Mouse (Mus musculus) midbrain, embryonic 11.5 days (tissue): ENCODE measurements around the gene Gper1. TPM values are rescaled to one million over a fixed set of nuclear protein-coding genes. Genes with fewer than 3 reads are reported as not detected.

Source experiments
- ATAC-seq: fragments of 200-750 bp; cut with Nextera tagmentation; 2 replicates; pipeline ENCODE4 v1.8.0; 2017; ENCODE audit warnings: moderate TSS enrichment, moderate library complexity; ENCODE audit not compliant: low FRiP score
- DNase-seq: peaks from one replicate; pipeline ENCODE4 v3.0.0; 2015; ENCODE audit warnings: low spot score; ENCODE audit errors: missing footprints
- H3K27ac ChIP-seq: fragments of 300-500 bp; sonication (generic); 2 replicates; pipeline ENCODE4 v1.5.1; 2014; ENCODE audit warnings: low read depth, low read length
- H3K27me3 ChIP-seq: fragments of 300-500 bp; sonication (generic); 2 replicates; pipeline ENCODE4 v1.6.1; 2014; ENCODE audit warnings: mild to moderate bottlenecking, low read length, moderate library complexity, mixed read lengths; ENCODE audit not compliant: control insufficient read depth, insufficient read depth
- H3K36me3 ChIP-seq: fragments of 300-500 bp; sonication (generic); 2 replicates; pipeline ENCODE4 v1.6.1; 2014; ENCODE audit warnings: mild to moderate bottlenecking, low read length, moderate library complexity, mixed read lengths; ENCODE audit not compliant: control insufficient read depth, insufficient read depth
- H3K4me1 ChIP-seq: fragments of 300-500 bp; sonication (generic); 2 replicates; pipeline ENCODE4 v1.6.1; 2014; ENCODE audit warnings: low read length; ENCODE audit not compliant: control insufficient read depth, insufficient read depth
- H3K4me2 ChIP-seq: fragments of 300-500 bp; sonication (generic); 2 replicates; pipeline ENCODE4 v1.6.1; 2014; ENCODE audit warnings: mild to moderate bottlenecking, moderate library complexity
- H3K4me3 ChIP-seq: fragments of 300-500 bp; sonication (generic); 2 replicates; pipeline ENCODE4 v1.5.1; 2014; ENCODE audit warnings: low read depth, low read length
- H3K9ac ChIP-seq: fragments of 300-500 bp; sonication (generic); 2 replicates; pipeline ENCODE4 v1.6.1; 2014; ENCODE audit warnings: low read length
- H3K9me3 ChIP-seq: fragments of 300-500 bp; sonication (generic); 2 replicates; pipeline ENCODE4 v1.6.1; 2016; ENCODE audit warnings: low read length; ENCODE audit not compliant: control insufficient read depth
- WGBS: fragments of 180-500 bp; shearing (Covaris S2); extraction: QIAGEN DNeasy Blood & Tissue Kit; methylation state at CpG from one replicate; pipeline ENCODE4 v1.1.7; 2014; 5-methylcytosine and 5-hydroxymethylcytosine counted together
- polyA plus RNA-seq: library from polyadenylated mRNA; unstranded; fragments of >200 nt; fragmentation: Nextera tagmentation; extraction: Ambion mirVana; gene quantifications from 2 replicates; pipeline ENCODE4 v1.2.1, GENCODE M21; 2014

The Gper1 gene
- polyA plus RNA-seq, 1 experiment from 2014 or later, result 1.9 TPM

- WGBS, result 81% methylated on average over 18 of the region's 18 CpGs
- Histone ChIP-seq H3K9ac (no peak overlapping the region), H3K36me3 (no peaks in the 10 kb centered on the region), H3K4me3 (no peak overlapping the region), H3K4me1 (peaks cover 7% of the 10 kb centered on the region), H3K27ac (no peak overlapping the region; the same call in 1 of the 2 replicates), H3K9me3 (no peaks in the 10 kb centered on the region), H3K27me3 (no peaks in the 10 kb centered on the region), H3K4me2 (peak overlapping the region; percentile 4; the same call in 1 of the 2 replicates)
- DNase-seq, result no peak
- no peak for ATAC-seq
Measured at GRCm38 (mm10) chr5:139381586-139382513, 41.1 kb upstream of the Gper1 start.

GRCm38 (mm10) chr5:139382760-139383159 lies 40.2 kb upstream of the Gper1 start:
- H3K27me3 ChIP-seq, result no peaks in the 10 kb centered on the region
- 72% methylated on average over 8 of the region's 8 CpGs for WGBS
- no peak overlapping the region for H3K4me3 ChIP-seq
- no peak overlapping the region for H3K4me2 ChIP-seq
- H3K4me1 ChIP-seq, result peaks cover 7% of the 10 kb centered on the region
- no peaks in the 10 kb centered on the region for H3K36me3 ChIP-seq
- H3K9ac ChIP-seq, result no peak overlapping the region
- no peak for DNase-seq
- ATAC-seq, result no peak
- no peaks in the 10 kb centered on the region for H3K9me3 ChIP-seq
- H3K27ac ChIP-seq, result peak overlapping the region; percentile 25; the same call in 1 of the 2 replicates

DNA sequence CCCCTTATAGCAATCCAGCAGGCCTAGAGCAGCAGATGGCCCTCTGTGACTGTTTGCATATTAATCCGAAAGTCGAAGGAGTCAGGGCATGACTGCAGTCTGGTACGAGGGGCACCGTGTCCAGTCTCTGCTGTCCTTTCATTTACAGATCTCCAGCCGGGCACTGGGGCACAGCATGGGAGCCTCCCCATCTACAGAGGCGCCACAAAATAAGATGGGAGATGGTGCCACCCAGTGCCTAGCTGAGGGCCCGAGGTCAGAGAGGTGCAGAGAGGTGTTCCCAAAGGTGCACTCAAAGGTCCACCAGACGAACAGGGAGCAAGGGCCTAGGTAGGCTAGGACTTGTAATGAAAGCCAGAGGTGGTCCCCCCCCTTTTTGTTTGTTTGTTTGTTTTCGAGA lies 39.7 kb upstream of the Gper1 start:
- WGBS, result 85% methylated on average over 9 of the region's 9 CpGs
- Histone ChIP-seq H3K4me3 (no peak overlapping the region), H3K4me1 (peaks cover 7% of the 10 kb centered on the region), H3K27ac (no peak overlapping the region; the same call in 1 of the 2 replicates), H3K36me3 (no peaks in the 10 kb centered on the region), H3K27me3 (no peaks in the 10 kb centered on the region), H3K4me2 (no peak overlapping the region), H3K9me3 (no peaks in the 10 kb centered on the region), H3K9ac (no peak overlapping the region)
- ATAC-seq (no peak), DNase-seq (no peak)

- Histone ChIP-seq H3K36me3 (no peaks in the 10 kb centered on the region), H3K9me3 (no peaks in the 10 kb centered on the region), H3K4me3 (no peak overlapping the region), H3K27me3 (no peaks in the 10 kb centered on the region), H3K4me1 (peaks cover 7% of the 10 kb centered on the region), H3K4me2 (no peak overlapping the region), H3K9ac (no peak overlapping the region), H3K27ac (no peak overlapping the region)
- DNase-seq, result no peak
- WGBS, result 83% methylated on average over 10 of the region's 10 CpGs
- no peak for ATAC-seq
Measured at GRCm38 (mm10) chr5:139384531-139384930, 38.4 kb upstream of the Gper1 start.

- no peaks in the 10 kb centered on the region for H3K9me3 ChIP-seq
- peaks cover 4% of the 10 kb centered on the region for H3K4me1 ChIP-seq
- H3K27ac ChIP-seq, result no peak overlapping the region
- ATAC-seq (no peak), DNase-seq (no peak)
- H3K27me3 ChIP-seq, result no peaks in the 10 kb centered on the region
- 92% methylated on average over 5 of the region's 5 CpGs for WGBS
- no peak overlapping the region for H3K4me3 ChIP-seq
- no peaks in the 10 kb centered on the region for H3K36me3 ChIP-seq
- no peak overlapping the region for H3K4me2 ChIP-seq
- no peak overlapping the region; the same call in 1 of the 2 replicates for H3K9ac ChIP-seq
Measured at GRCm38 (mm10) chr5:139386047-139386446, 36.9 kb upstream of the Gper1 start.

DNA sequence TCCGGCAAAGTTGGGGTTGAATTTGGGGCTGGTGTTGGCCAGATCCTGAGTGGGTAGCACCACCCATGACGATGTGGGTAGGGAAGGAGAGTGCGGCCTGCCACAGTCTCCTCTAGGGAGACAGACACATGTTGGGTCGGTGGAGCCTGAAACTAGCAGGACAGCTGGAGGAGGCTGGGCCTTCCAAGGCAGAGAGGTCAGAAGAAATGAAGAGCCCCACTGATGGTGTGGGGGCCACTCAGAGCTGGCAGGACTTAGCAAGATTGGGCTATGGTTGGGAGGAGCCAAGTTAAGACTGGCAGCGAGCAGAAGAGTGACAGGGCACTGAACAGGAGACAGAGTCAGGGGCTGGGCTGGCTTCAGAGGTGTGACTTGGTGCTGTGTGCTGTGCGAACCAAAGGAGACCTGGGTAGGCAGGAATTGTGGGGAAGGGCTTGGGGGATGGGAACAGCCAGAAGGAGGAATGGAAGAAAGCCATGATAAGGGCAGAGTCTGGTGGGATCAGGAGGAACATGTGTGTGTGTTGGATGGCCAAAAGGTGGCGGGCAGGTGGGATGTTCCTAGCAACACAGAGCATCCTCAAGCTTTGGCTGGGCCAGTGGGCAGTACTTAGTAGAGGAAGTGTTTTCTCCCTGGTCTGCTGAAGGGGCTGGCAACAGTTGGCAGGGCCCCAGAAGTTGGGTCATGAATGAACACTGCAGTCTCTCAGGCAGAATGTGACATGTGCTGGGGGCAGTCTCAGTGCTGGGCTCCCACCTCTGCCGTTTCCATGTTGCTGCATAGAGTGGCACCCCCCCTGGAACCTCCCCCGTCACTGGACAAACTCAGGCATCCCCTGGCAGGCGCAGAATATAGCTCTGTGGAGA lies 35.4 kb upstream of the Gper1 start:
- ATAC-seq, result no peak
- no peaks in the 10 kb centered on the region for H3K36me3 ChIP-seq
- no peaks in the 10 kb centered on the region for H3K4me1 ChIP-seq
- H3K27me3 ChIP-seq, result no peaks in the 10 kb centered on the region
- H3K9ac ChIP-seq, result no peak overlapping the region
- 90% methylated on average over 10 of the region's 10 CpGs for WGBS
- no peak overlapping the region for H3K4me3 ChIP-seq
- H3K27ac ChIP-seq, result no peak overlapping the region
- no peak for DNase-seq
- no peak overlapping the region for H3K4me2 ChIP-seq
- no peaks in the 10 kb centered on the region for H3K9me3 ChIP-seq

DNA sequence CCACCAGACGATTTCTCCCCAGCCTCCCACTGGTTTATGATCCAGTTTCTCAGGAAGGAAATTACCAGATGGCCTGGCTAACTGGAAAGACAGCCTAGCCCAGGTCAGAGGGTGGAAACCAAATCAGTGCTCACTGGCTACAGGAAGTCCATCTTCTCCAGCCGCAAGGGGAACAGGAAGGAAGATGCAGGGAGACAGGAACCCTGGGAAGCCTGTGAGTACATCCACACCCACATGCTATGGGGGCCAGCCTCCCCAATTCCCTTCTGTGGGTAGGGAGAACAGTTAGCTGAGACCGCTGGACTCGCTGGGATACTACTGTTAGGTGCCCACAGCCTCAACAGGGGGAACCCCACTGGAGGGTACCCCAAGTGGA lies 34.8 kb upstream of the Gper1 start:
- Histone ChIP-seq H3K4me1 (no peaks in the 10 kb centered on the region), H3K27me3 (no peaks in the 10 kb centered on the region), H3K4me3 (no peak overlapping the region), H3K4me2 (no peak overlapping the region), H3K36me3 (no peaks in the 10 kb centered on the region), H3K9me3 (no peaks in the 10 kb centered on the region), H3K27ac (no peak overlapping the region), H3K9ac (no peak overlapping the region)
- DNase-seq (no peak), ATAC-seq (no peak)
- WGBS, result 80% methylated on average over 4 of the region's 4 CpGs

- ATAC-seq (no peak), DNase-seq (no peak)
- Histone ChIP-seq H3K4me3 (no peak overlapping the region), H3K36me3 (no peaks in the 10 kb centered on the region), H3K4me1 (no peaks in the 10 kb centered on the region), H3K27me3 (no peaks in the 10 kb centered on the region), H3K9ac (no peak overlapping the region), H3K4me2 (no peak overlapping the region), H3K9me3 (no peaks in the 10 kb centered on the region), H3K27ac (peak overlapping the region; percentile 45; the same call in 1 of the 2 replicates)
- 82% methylated on average over 17 of the region's 17 CpGs for WGBS
Measured at GRCm38 (mm10) chr5:139388694-139389675, 34.0 kb upstream of the Gper1 start.
